Comparison of ENCODE assay signal across 9 mouse cellular contexts in the genomic region with DNA sequence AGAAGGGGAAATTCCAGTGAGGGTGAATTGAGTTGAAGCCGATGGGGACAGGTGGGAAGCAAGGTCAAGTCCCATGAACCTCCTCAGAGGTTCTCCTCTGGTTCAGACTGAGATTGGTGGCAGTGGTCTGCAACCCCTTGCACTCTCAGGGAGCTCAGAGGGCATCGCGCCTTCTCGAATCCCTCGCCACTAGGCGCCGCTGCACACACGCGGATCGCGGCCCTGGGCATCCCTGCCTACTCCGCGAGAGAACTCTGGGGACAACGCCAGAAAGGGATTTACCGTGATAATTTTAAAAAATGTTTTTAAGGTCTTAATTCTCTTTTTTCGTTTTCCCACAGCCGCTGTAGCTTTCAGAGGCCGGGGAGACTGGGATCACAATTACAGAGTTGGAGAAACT. TPM values are rescaled to one million over a fixed set of nuclear protein-coding genes. Genes with fewer than 3 reads are reported as not detected.
DNase-seq lines count a peak whose midpoint lies in the region; ATAC-seq lines count a peak whose summit lies in the region.
"Had no signal": no experiment of that assay in that cellular context is flagged by ENCODE, and none has a peak within 500 bp of the region (broad histone marks: within the 10 kb centered on the region; RNA-seq: fewer than 3 reads in every experiment).

No protein-coding gene starts in this region.

- 0 out of 2 replicates have a peak, but pooled peaks have one; percentile 57 for ATAC-seq in heart, embryonic 16.5 days (replicated peaks; ENCODE audit: extremely low read depth, insufficient read depth, low FRiP score)
- ATAC-seq in erythroblast, adult 5-6 weeks (replicated peaks; ENCODE audit: low FRiP score, poor library complexity, severe bottlenecking) = no peak

- H3K9me3 ChIP-seq in heart, embryonic 16.5 days (replicated peaks; ENCODE audit: control insufficient read depth, low read length) = no peaks in the 10 kb centered on the region

- peaks cover 7% of the 10 kb centered on the region for H3K4me1 ChIP-seq in heart, embryonic 16.5 days (ENCODE audit: control insufficient read depth, insufficient read depth, low read length)

- WGBS in heart, embryonic 16.5 days = under 1% methylated on average over 18 of the region's 18 CpGs

- H3K27me3 ChIP-seq in heart, embryonic 16.5 days (ENCODE audit: control insufficient read depth, insufficient read depth, low read length) = peaks cover 94% of the 10 kb centered on the region

- H3K4me3 ChIP-seq in heart, embryonic 16.5 days (ENCODE audit: low read length) = no peak overlapping the region
- H3K4me3 ChIP-seq: erythroblast, embryonic 14.5 days had no signal

- DNase-seq in CD4-positive helper T cell, adult 2 months (ENCODE audit: low read depth, low spot score) = peak; percentile 14
- peak; percentile 61 to 90 for DNase-seq in adrenal gland, adult (ENCODE audit: inconsistent age in 2 of 2, low spot score in 1 of 2)
- peak; percentile 84 for DNase-seq in embryo, embryonic 9.5 days (ENCODE audit: extremely low spot score)
- peak; percentile 87 for DNase-seq in kidney, postnatal 14 days
- peak; percentile 65 for DNase-seq in lung, postnatal 25 days (ENCODE audit: low spot score)
- DNase-seq in right cerebral cortex, postnatal 25 days = peak; percentile 78

- no peak overlapping the region for H3K27ac ChIP-seq in heart, embryonic 16.5 days (ENCODE audit: low read length)

- no peak overlapping the region for H3K9ac ChIP-seq in heart, embryonic 16.5 days (ENCODE audit: low read length)

- no peaks in the 10 kb centered on the region for H3K36me3 ChIP-seq in heart, embryonic 16.5 days (ENCODE audit: control insufficient read depth, insufficient read depth)

- no peak overlapping the region for H3K4me2 ChIP-seq in heart, embryonic 16.5 days (ENCODE audit: low read depth, low read length)

RNA-seq across cellular contexts. Expression of a gene that starts 4.0 kb away (rescaled TPM):
- polyA plus RNA-seq in heart, embryonic 16.5 days (2015; fragmentation: Nextera tagmentation; extraction: Ambion mirVana) = not detected in 2 replicates
- not detected in 2 replicates for total RNA-seq in erythroblast, adult 5-6 weeks (2015; ENCODE audit: low replicate concordance)
- total RNA-seq in erythroblast, adult 5-6 weeks (2017; ENCODE audit: low replicate concordance) = 0.77 TPM in 1 of 2 replicates, not detected in the other
- polyA plus RNA-seq: erythroblast, embryonic 14.5 days had no signal

Comparison
In these comparisons a context has a peak if more than half of its experiments do, and no peak if none do; other contexts are left out.
1. DNase-seq: peak in every context shown above with its lines; median percentile 87 in kidney, postnatal 14 days; 84 in embryo, embryonic 9.5 days; 78 in right cerebral cortex, postnatal 25 days; 76 in adrenal gland, adult; 65 in lung, postnatal 25 days; 14 in CD4-positive helper T cell, adult 2 months.